Mouse (Mus musculus) mouse embryonic stem cell (cell line): ENCODE measurements around the gene Serpine1.

Source experiments
- in situ Hi-C, 2 experiments: fragments of 300-500 bp; cut with MboI; formaldehyde crosslinking; loops; 1 replicate in 1 of 2; 3 replicates in 1 of 2; pipeline ENCODE4 v1.14.3; 2019 to 2020; ENCODE audit warnings: low sequenced_read_pairs in 2 of 2, low pct_unique_long_range_greater_than_20kb in 1 of 2, mixed read lengths in 1 of 2; ENCODE audit not compliant: unreplicated experiment in 1 of 2

Gene Serpine1

GRCm38 (mm10) chr5:137074191-137074651 lies 2.2 kb upstream of the Serpine1 start:
- in situ Hi-C loops: no loop called here

DNA sequence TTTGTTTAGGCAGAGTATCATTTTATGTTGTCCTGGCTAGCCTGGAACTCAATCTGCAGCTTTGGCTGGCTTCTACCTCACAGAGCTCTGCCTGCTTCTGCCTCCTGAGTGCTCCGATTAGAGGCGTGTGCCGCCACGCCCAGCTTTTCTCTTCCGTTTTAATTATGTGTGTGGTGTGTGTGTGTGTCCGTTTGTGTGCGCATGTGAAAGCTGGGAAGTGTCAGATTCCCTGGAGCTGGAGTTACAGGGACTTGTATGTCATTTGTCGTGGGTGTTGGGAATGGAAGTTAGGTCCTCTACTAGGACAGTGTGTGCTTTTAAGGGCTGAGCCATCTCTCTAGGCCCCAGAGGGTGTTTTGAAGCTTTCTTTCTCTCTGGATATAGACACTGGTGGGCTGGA lies 1.1 kb upstream of the Serpine1 start:
- in situ Hi-C loops: no loop called here

DNA sequence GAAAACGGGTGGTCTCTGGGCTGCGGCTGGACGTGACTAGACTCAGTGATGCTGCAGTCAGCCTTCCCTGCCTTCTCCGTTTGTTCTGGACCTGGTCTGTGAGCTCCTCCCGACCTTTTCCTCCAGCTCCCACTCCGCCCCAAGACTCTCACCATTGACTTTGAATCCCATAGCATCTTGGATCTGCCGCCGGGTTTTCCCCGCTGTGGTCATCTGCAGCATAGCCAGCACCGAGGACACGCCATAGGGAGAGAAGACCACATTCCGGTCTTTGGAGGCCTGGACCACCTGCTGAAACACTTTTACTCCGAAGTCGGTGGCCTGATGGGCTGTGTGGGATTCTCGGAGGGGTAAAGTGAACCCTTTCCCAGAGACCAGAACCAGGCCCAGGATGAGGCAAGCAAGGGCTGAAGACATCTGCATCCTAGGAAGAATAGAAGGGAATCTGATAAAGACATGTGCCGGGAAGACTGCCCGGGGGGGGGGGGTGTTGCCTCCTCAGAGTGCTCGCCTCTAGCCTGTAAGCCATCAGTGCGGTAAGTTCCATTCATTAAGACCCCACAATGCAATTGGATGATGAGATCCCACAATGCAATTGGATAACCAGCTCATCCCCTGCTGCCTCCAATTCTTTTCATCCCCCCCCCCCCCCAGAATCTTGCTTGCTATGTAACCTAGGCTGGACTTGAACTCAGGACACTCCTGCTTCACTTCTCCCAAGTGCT lies 1.0 kb downstream of the Serpine1 start:
- in situ Hi-C loops: no loop called here

- in situ Hi-C loops: no loop called here
These were observed 3.4 kb downstream of the Serpine1 start for GRCm38 (mm10) chr5:137068711-137069110.

DNA sequence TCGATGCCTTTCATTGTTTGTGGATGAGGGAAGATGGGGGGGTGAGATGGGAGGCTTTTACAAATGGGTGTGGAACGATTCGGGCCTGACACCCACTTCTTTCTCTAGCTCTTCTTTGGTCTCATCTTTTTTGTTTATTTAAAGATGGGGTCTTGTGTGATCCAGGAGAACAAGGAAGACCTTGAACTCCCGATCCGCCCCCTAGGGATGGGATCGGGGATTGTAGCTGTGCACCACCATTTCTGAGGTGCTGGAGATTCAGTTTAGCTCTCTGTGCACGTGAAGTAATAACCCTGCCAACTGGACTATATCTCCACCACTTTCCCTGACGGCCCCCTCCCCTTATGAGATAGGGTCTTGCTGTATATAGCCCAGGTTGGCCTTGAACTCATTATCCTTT lies 6.1 kb downstream of the Serpine1 start:
- in situ Hi-C loops: no loop called here

- in situ Hi-C loops: no loop called here
These were observed 6.6 kb downstream of the Serpine1 start for GRCm38 (mm10) chr5:137065454-137065853.

DNA sequence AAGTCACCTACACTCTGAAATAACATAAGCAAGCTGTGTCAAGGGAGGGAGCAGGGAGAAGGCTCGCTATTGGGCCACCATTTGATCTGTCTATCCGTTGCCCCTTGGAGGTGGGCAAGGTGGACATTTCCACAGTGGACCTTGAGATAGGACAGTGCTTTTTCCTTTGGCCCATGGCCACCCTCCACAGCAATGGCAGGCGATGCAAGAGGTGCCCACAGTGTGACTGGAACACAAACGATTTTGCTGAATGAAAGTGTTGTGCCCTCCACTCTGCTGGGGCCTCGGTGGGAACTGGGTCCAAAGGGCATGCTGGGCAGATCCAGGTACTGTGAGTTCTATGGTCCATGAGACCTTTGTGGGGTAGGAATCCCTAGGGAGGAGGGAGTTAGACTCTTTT lies 9.5 kb downstream of the Serpine1 start:
- in situ Hi-C loops: no loop called here

- in situ Hi-C loops: no loop called here
These were observed 10.1 kb downstream of the Serpine1 start for GRCm38 (mm10) chr5:137061809-137062481.

DNA sequence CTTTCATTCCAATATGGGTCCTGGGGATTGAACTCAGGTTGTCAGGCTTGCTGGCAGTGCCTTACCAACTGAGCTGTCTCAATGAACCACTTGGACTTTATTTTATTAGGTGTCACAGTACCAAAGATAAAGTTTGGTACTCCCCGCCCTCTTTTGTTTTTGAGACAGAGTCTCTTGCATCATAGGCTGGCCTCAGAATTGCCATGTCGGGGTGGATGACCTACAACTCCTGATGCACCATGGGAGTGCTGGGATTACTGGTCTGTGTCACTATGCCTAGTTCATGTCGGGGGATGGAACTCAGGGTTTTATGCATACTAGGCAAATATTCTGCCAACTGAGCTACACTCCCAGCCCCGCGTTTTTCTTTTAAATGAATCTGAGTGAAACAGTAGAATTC lies 17.2 kb downstream of the Serpine1 start:
- in situ Hi-C loops: no loop called here

DNA sequence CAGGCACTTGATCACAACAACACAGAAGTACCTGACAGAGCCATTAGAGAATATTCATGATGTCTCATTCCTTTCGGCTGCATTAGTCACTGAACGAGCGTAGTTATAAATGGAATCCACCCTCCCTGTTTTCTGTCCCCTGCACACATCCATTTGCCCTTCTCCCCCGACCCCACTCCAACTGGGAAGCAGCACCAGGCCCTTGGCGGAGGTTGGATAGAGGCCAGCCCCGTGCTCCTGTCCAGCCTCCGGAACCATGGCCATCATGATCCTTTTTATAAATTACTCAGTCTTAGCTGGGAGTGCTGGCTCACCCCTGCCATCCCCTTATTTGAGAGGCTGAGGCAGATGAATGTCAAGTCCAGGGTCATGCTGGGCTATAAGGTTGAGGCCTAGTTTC lies 17.8 kb downstream of the Serpine1 start:
- in situ Hi-C loops: no loop called here

DNA sequence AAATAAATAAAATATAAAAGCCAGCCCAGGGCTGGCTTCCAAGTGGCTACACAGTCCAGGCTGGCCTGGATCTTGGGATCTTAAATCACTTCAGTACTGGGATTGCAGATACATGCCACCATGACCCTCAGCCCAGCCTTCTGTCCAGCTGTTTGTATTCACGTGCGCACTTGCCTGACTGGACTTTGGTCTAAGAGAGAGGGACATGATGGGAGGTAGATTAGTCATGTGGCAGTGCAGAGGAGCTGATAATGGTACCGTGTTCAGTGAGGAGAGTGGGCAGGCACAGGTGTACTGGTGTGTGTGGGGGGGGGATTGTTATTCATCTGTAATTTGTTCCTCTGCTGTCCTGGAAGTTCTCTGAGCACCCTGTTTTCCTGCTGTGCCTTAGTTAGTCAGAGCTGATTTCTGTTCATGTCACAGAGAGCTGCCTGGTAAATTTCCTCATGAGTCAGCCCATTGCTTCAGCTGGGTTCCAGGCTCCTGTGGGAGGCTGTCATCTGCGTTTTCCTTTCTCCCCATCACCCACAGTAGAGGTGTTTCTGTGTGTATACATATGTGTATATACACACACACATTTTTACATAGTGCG lies 20.1 kb downstream of the Serpine1 start:
- in situ Hi-C loops: no loop called here

GRCm38 (mm10) chr5:137051125-137051524 lies 20.9 kb downstream of the Serpine1 start:
- in situ Hi-C loops: no loop called here

DNA sequence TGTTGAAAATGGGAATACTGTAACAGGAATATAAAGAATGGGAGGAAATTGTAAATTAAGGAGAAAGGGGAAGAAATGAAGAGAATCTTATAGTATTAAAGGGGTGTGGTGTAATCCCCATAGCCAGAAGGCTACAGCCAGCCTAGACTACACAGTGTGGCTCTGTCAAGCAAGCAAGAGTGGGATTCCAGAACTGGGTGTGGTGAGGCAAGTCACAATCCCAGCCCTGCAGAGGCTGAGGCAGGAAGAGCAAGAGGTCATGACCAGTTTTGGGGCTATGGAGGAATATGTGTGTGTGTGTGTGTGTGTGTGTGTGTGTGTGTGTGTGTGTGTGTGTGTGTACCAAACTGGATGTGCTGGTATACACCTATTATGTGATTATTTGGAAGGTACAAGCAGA lies 25.1 kb downstream of the Serpine1 start:
- in situ Hi-C loops: no loop called here

- in situ Hi-C loops: no loop called here
These were observed 25.7 kb downstream of the Serpine1 start for GRCm38 (mm10) chr5:137046324-137046718.

- in situ Hi-C loops: no loop called here
These were observed 26.4 kb downstream of the Serpine1 start, which contains the start of gene Ap1s1 for GRCm38 (mm10) chr5:137045402-137046323. Ap1s1 (minus strand) TSS chr5:137046135.

- in situ Hi-C loops: no loop called here
These were observed 28.1 kb downstream of the Serpine1 start for GRCm38 (mm10) chr5:137043997-137044396.

DNA sequence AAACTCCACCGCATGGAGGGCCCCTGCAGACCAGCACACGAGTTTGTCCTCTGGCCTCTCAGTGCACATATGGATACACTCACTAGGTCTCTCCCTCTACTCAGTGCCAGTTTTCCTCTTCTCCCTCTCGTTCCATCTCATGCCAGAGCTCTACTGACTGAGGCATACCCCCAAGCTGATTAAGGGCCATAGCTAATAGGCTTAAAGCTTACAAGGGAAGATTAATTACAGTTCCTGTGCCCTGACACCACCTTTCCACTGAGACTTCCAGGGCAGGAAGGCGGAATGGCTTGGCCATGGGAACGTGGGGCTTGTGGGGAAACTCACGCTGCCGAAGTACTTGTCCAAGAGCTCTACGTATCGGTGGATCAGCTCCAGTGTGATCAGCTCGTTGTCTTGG lies 30.6 kb downstream of the Serpine1 start:
- in situ Hi-C loops: no loop called here

GRCm38 (mm10) chr5:137039453-137039852 lies 32.6 kb downstream of the Serpine1 start:
- in situ Hi-C loops: no loop called here

DNA sequence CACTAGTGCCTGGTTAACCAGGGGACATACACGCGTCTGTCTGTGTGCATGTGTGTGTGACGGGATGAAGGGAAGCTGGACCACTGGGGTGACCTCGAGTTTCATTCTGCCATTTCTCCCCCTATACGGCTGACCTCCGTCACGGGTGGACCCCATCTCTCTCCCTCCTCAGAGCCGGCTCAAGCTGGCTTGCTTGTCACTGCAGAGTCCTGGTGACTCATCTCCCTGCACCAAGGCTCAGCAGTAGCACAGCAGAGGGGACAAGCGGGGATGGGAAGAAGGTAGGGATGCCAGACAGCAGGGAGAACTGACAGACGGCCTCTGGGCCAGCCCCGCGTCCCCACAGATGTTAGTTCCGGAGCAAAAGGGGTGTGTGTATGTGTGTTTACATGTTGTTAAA lies 35.9 kb downstream of the Serpine1 start:
- in situ Hi-C loops: no loop called here
